Mouse (Mus musculus): ENCODE results near the gene Actb. TPM values are rescaled to one million over a fixed set of nuclear protein-coding genes. Genes with fewer than 3 reads are reported as not detected.
"Not testable (repeated sequence)": the region's sequence is repeated elsewhere in the genome, so short reads cannot be mapped to it uniquely, and the experiment has no call there.

Actb gene
- polyA plus RNA-seq, 1 experiment = 3,823 TPM

DNA sequence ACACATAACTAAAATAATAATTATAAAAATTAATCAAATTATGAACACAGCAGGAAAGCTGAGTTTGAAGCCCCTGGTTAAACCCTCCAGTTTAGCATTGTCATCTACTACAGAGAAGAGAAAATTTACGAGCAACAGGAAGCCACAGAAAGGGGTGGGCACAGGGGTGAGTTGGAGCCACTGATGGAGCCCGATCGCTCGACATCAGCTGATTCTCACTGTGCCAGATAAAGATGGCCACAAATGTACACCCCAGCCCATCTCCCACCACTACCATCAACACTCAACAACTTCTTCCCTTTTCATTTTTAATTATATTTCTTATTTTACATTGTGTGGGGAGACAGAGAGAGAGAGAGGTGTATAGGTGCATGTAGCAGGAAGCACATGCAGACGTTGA, 9.8 kb downstream of the Actb start:
- H3K4me1 ChIP-seq (ENCODE audit: control insufficient read depth, insufficient read depth, low read length) = no peaks in the 10 kb centered on the region
- TF ChIP-seq CTCF (IDR thresholded peaks at IDR 0.05; ENCODE audit: low read depth, low read length) (no peak), EP300 (IDR thresholded peaks at IDR 0.05; ENCODE audit: insufficient read depth, low read depth, low read length) (no peak), POLR2A (IDR thresholded peaks at IDR 0.05; ENCODE audit: insufficient read depth, low read length) (no peak)
- H3K27me3 ChIP-seq (ENCODE audit: control insufficient read depth, insufficient read depth, low read length, poor library complexity, severe bottlenecking) = no peaks in the 10 kb centered on the region
- no peak overlapping the region for H3K27ac ChIP-seq (ENCODE audit: insufficient read depth, low read length)
- H3K36me3 ChIP-seq (ENCODE audit: control insufficient read depth, insufficient read depth, low read length, poor library complexity, severe bottlenecking) = 0 out of 2 replicates have a peak, but pooled peaks cover 2% of the 10 kb centered on the region
- no peaks in the 10 kb centered on the region for H3K9me3 ChIP-seq (replicated peaks; ENCODE audit: control insufficient read depth, insufficient read depth, low read length, poor library complexity, severe bottlenecking)
- H3K4me3 ChIP-seq (ENCODE audit: low read depth, low read length) = no peak overlapping the region
- H3K9ac ChIP-seq (ENCODE audit: low read depth, poor library complexity, severe bottlenecking) = no peak overlapping the region

DNA sequence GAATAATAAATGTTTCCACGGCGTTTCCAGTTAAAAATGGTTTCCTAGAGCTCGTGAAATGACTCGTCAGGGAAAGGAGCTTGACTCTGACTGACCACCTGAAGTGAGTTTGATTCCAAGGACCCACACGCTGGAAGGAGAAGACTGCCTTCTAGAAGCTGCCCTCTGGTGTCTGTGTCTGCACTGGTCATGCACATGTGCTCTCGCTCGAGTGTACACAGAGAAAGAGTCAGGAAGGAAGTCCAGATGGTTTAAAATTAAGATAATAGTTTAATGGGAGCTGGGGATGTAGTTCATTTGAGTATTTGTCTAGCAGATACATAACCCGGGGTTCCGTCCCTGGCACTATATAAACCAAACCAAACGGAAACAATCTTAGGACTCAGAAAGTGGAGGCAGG, 10.4 kb downstream of the Actb start:
- Histone ChIP-seq H3K4me1 (ENCODE audit: control insufficient read depth, insufficient read depth, low read length) (no peaks in the 10 kb centered on the region), H3K9me3 (replicated peaks; ENCODE audit: control insufficient read depth, insufficient read depth, low read length, poor library complexity, severe bottlenecking) (no peaks in the 10 kb centered on the region), H3K27ac (ENCODE audit: insufficient read depth, low read length) (no peak overlapping the region), H3K27me3 (ENCODE audit: control insufficient read depth, insufficient read depth, low read length, poor library complexity, severe bottlenecking) (no peaks in the 10 kb centered on the region), H3K4me3 (ENCODE audit: low read depth, low read length) (no peak overlapping the region), H3K9ac (ENCODE audit: low read depth, poor library complexity, severe bottlenecking) (no peak overlapping the region), H3K36me3 (ENCODE audit: control insufficient read depth, insufficient read depth, low read length, poor library complexity, severe bottlenecking) (0 out of 2 replicates have a peak, but pooled peaks cover 2% of the 10 kb centered on the region)
- no peak for TF ChIP-seq CTCF (IDR thresholded peaks at IDR 0.05; ENCODE audit: low read depth, low read length)
- no peak for TF ChIP-seq EP300 (IDR thresholded peaks at IDR 0.05; ENCODE audit: insufficient read depth, low read depth, low read length)
- TF ChIP-seq POLR2A (IDR thresholded peaks at IDR 0.05; ENCODE audit: insufficient read depth, low read length) = no peak

DNA sequence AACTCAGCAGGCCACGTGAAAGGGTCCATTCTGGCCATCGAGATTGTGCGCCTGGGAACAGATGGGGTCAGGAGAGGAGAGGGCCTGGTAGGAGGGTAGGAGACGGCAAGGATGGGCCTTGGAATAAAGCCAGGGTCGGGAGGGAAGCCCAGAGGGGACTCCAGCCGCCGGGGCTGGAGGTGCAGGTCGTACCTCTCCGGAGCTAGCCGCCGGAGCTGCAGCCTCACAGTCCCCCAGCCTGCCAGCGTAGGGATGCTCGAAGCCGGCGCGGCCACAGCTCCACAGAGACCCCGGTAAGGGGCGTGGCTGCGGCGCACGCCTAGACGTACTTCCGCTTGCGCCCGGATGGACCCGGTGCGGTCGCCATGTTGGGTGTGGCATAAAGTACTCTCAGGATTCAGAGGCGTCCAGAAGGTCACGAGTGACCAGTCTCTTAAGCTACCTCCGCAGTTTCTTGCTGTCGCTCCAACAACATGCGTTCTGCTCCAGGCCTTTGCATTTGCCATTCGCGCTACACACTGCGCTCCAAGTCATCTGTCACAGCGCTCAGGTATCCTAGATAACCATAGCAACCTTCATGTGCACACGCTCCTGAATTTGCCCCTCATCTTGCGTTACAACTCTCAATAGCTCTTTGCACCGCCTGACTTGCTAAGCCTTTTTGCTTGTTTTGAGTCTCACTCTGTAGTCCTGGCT, 11.5 kb downstream of the Actb start, which contains the start of gene Fbxl18:
TSS of gene Fbxl18 (minus strand) at position 504 of the 696 bp plus-strand sequence.
- peak; percentile 86 for TF ChIP-seq POLR2A (IDR thresholded peaks at IDR 0.05; ENCODE audit: insufficient read depth, low read length)
- TF ChIP-seq EP300 (IDR thresholded peaks at IDR 0.05; ENCODE audit: insufficient read depth, low read depth, low read length) = no peak
- no peak for TF ChIP-seq CTCF (IDR thresholded peaks at IDR 0.05; ENCODE audit: low read depth, low read length)
- H3K27me3 ChIP-seq (ENCODE audit: control insufficient read depth, insufficient read depth, low read length, poor library complexity, severe bottlenecking) = no peaks in the 10 kb centered on the region
- H3K4me1 ChIP-seq (ENCODE audit: control insufficient read depth, insufficient read depth, low read length) = no peaks in the 10 kb centered on the region
- peak within 1 kb of the TSS; percentile 96 for H3K4me3 ChIP-seq (ENCODE audit: low read depth, low read length)
- H3K9me3 ChIP-seq (replicated peaks; ENCODE audit: control insufficient read depth, insufficient read depth, low read length, poor library complexity, severe bottlenecking) = no peaks in the 10 kb centered on the region
- H3K9ac ChIP-seq (ENCODE audit: low read depth, poor library complexity, severe bottlenecking) = peak within 1 kb of the TSS; percentile 35
- H3K36me3 ChIP-seq (ENCODE audit: control insufficient read depth, insufficient read depth, low read length, poor library complexity, severe bottlenecking) = 0 out of 2 replicates have a peak, but pooled peaks cover 2% of the 10 kb centered on the region
- peak within 1 kb of the TSS; percentile 26; the same call in 1 of the 2 replicates for H3K27ac ChIP-seq (ENCODE audit: insufficient read depth, low read length)

DNA sequence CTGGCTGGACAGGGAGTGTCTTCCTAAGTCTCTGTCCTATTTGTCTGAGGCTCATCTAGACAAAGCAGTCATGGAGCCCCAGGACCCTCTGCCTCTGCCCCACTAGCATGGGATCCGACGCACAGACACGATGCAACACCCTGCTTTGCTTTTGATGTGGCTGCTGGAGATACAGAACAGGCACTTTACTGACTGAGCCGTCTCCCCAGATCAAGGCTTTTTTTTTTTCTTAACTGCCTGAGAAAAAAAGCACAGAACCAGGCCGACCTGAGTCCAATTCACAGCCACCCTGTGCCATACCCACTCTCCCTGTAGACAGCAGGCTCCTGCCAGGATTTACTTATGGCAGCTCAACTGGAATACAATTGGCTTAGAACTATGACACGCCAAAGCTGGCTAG, 15.2 kb downstream of the Actb start:
- Histone ChIP-seq H3K27me3 (ENCODE audit: control insufficient read depth, insufficient read depth, low read length, poor library complexity, severe bottlenecking) (no peaks in the 10 kb centered on the region), H3K9me3 (replicated peaks; ENCODE audit: control insufficient read depth, insufficient read depth, low read length, poor library complexity, severe bottlenecking) (no peaks in the 10 kb centered on the region), H3K4me3 (ENCODE audit: low read depth, low read length) (no peak overlapping the region), H3K27ac (ENCODE audit: insufficient read depth, low read length) (no peak overlapping the region), H3K36me3 (ENCODE audit: control insufficient read depth, insufficient read depth, low read length, poor library complexity, severe bottlenecking) (no peaks in the 10 kb centered on the region), H3K9ac (ENCODE audit: low read depth, poor library complexity, severe bottlenecking) (no peak overlapping the region), H3K4me1 (ENCODE audit: control insufficient read depth, insufficient read depth, low read length) (no peaks in the 10 kb centered on the region)
- TF ChIP-seq POLR2A (IDR thresholded peaks at IDR 0.05; ENCODE audit: insufficient read depth, low read length) (no peak), CTCF (IDR thresholded peaks at IDR 0.05; ENCODE audit: low read depth, low read length) (no peak), EP300 (IDR thresholded peaks at IDR 0.05; ENCODE audit: insufficient read depth, low read depth, low read length) (no peak)

DNA sequence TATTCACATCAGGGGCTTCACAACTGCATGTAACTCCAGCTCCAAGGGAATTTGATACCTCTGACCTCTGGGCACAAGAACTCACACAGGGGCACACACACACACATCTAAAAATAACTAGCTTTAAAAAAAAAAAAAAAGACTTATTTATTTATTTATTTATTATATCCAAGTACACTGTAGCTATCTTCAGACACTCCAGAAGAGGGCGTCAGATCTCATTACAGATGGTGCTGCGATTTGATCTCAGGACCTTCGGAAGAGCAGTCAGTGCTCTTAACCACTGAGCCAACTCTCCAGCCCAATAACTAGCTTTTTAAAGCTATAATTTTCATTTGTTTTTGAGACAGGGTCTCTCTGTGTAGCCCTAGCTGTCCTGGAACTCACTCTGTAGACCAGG, 19.0 kb downstream of the Actb start:
- not testable (repeated sequence) for H3K27ac ChIP-seq (ENCODE audit: insufficient read depth, low read length); H3K36me3 ChIP-seq (ENCODE audit: control insufficient read depth, insufficient read depth, low read length, poor library complexity, severe bottlenecking); H3K4me3 ChIP-seq (ENCODE audit: low read depth, low read length); H3K9me3 ChIP-seq (replicated peaks; ENCODE audit: control insufficient read depth, insufficient read depth, low read length, poor library complexity, severe bottlenecking); H3K4me1 ChIP-seq (ENCODE audit: control insufficient read depth, insufficient read depth, low read length); H3K27me3 ChIP-seq (ENCODE audit: control insufficient read depth, insufficient read depth, low read length, poor library complexity, severe bottlenecking); H3K9ac ChIP-seq (ENCODE audit: low read depth, poor library complexity, severe bottlenecking)

DNA sequence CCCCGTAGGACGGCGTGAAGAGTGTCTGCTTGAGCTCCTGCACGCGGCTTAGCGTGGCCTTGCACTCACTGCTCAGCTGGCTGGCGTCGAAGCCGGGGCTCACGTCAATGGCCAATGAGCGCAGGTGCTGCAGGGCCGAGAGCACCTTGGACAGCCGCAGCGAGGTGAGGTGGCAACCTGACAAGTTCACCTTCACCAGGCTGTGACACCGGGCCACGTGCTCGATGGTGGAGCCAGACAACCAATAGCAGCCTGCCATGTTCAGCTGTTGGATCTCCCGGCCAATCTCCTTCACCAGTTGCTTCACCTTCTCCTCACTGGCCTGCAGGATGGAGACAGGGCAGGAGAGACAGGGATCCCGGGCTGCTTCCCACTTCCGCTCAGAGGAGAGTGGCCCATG, 19.8 kb downstream of the Actb start:
- H3K27ac ChIP-seq (ENCODE audit: insufficient read depth, low read length) = no peak overlapping the region
- no peaks in the 10 kb centered on the region for H3K36me3 ChIP-seq (ENCODE audit: control insufficient read depth, insufficient read depth, low read length, poor library complexity, severe bottlenecking)
- H3K4me1 ChIP-seq (ENCODE audit: control insufficient read depth, insufficient read depth, low read length) = peaks cover 6% of the 10 kb centered on the region
- no peaks in the 10 kb centered on the region for H3K27me3 ChIP-seq (ENCODE audit: control insufficient read depth, insufficient read depth, low read length, poor library complexity, severe bottlenecking)
- TF ChIP-seq EP300 (IDR thresholded peaks at IDR 0.05; ENCODE audit: insufficient read depth, low read depth, low read length) = no peak
- TF ChIP-seq CTCF (IDR thresholded peaks at IDR 0.05; ENCODE audit: low read depth, low read length) = no peak
- TF ChIP-seq POLR2A (IDR thresholded peaks at IDR 0.05; ENCODE audit: insufficient read depth, low read length) = no peak
- no peaks in the 10 kb centered on the region for H3K9me3 ChIP-seq (replicated peaks; ENCODE audit: control insufficient read depth, insufficient read depth, low read length, poor library complexity, severe bottlenecking)
- no peak overlapping the region for H3K4me3 ChIP-seq (ENCODE audit: low read depth, low read length)
- no peak overlapping the region for H3K9ac ChIP-seq (ENCODE audit: low read depth, poor library complexity, severe bottlenecking)
